Mouse (Mus musculus): Measurements from ENCODE around the gene Ppp1r12a.

DNA sequence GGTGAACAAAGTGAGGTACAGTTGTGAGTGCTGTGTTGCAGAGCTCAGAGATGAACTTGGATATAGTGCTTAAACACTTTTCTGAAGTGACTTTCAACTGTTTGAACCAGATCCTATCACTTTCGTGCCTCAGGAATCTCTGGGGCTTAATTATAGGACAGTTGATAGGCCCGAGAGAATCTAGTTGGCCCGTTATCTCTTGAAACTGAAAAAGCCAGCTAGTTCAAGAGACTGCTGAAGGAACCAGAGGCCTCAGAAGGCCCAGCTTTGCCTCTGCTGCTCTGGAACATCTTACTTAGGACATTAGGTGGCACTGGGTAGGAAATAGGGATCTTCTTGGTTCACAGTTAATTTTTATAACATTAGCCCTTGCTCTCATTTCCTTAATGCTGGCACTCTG is 17.4 kb downstream of the Ppp1r12a start:
- TF ChIP-seq POLR2A (IDR thresholded peaks at IDR 0.05; ENCODE audit: low read depth, low read length) (no peak), CTCF (conservative IDR thresholded peaks at IDR 0.05; ENCODE audit: insufficient read depth, insufficient read length, low read depth, low read length) (no peak)

All from kidney, adult 2 months (tissue).